Mouse (Mus musculus) hindbrain, embryonic 13.5 days (tissue): ENCODE data around the gene Palm2. TPM values are rescaled to one million over a fixed set of nuclear protein-coding genes. Genes with fewer than 3 reads are reported as not detected.

Experiments
- ATAC-seq: fragments of 200-750 bp; cut with Nextera tagmentation; 2 replicates; pipeline ENCODE4 v1.8.0; 2017; ENCODE audit warnings: moderate TSS enrichment; ENCODE audit not compliant: low FRiP score
- H3K27ac ChIP-seq: fragments of 300-500 bp; sonication (generic); 2 replicates; pipeline ENCODE4 v1.5.1; 2015; ENCODE audit warnings: inconsistent platforms, mild to moderate bottlenecking, moderate library complexity
- H3K27me3 ChIP-seq: fragments of 300-500 bp; sonication (generic); 2 replicates; pipeline ENCODE4 v1.6.1; 2015; ENCODE audit warnings: mild to moderate bottlenecking, inconsistent platforms
- H3K36me3 ChIP-seq: fragments of 300-500 bp; sonication (generic); 2 replicates; pipeline ENCODE4 v1.6.1; 2015; ENCODE audit warnings: mild to moderate bottlenecking, inconsistent platforms
- H3K4me1 ChIP-seq: fragments of 300-500 bp; sonication (generic); replicated peaks from 2 replicates; pipeline ENCODE4 v1.6.1; 2015; ENCODE audit warnings: inconsistent platforms
- H3K4me2 ChIP-seq: fragments of 300-500 bp; sonication (generic); 2 replicates; pipeline ENCODE4 v1.6.1; 2015; ENCODE audit warnings: inconsistent platforms, mild to moderate bottlenecking, moderate library complexity
- H3K4me3 ChIP-seq: fragments of 300-500 bp; sonication (generic); 2 replicates; pipeline ENCODE4 v1.5.1; 2015; ENCODE audit warnings: mild to moderate bottlenecking, inconsistent platforms
- H3K9ac ChIP-seq: fragments of 300-500 bp; sonication (generic); 2 replicates; pipeline ENCODE4 v1.6.1; 2015; ENCODE audit warnings: mild to moderate bottlenecking, inconsistent platforms
- H3K9me3 ChIP-seq: fragments of 300-500 bp; sonication (generic); 2 replicates; pipeline ENCODE4 v1.6.1; 2016; ENCODE audit warnings: inconsistent platforms
- WGBS: fragments of 180-500 bp; shearing (Covaris S2); methylation state at CpG from one replicate; pipeline ENCODE4 v1.1.7; 2015; 5-methylcytosine and 5-hydroxymethylcytosine counted together
- polyA plus RNA-seq: library from polyadenylated mRNA; unstranded; fragments of >200 nt; fragmentation: Nextera tagmentation; extraction: Ambion mirVana; gene quantifications from 2 replicates; pipeline ENCODE4 v1.2.1, GENCODE M21; 2015

Palm2 gene
- polyA plus RNA-seq, 1 experiment from 2014 or later = 7.7 TPM

DNA sequence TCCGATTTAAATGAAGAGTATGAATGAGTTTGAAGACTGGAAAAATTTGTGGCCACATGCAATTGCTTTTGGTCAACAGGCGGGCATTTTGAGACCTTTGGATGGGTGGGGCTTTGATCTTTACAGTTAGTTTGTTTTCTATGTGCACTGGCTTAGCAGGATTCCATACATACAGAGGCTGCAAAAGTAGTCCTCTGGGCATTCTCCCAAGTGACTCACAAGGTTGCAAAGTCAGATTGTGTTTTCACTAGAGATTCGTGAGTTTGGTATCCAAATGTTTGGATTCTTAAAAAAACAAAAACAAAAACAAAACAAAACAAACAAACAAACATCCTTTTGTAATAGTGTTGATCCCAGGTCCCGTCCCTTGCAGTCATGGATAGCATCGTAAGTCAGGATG is 141.6 kb downstream of the Palm2 start:
- H3K4me1 ChIP-seq = no peaks in the 10 kb centered on the region
- H3K9me3 ChIP-seq = no peaks in the 10 kb centered on the region
- no peak overlapping the region for H3K27ac ChIP-seq
- no peak for ATAC-seq
- WGBS = 88% methylated on average over 5 of the region's 5 CpGs
- no peak overlapping the region for H3K9ac ChIP-seq
- 0 out of 2 replicates have a peak, but pooled peaks cover 1% of the 10 kb centered on the region for H3K27me3 ChIP-seq
- no peaks in the 10 kb centered on the region for H3K36me3 ChIP-seq
- H3K4me3 ChIP-seq = no peak overlapping the region
- H3K4me2 ChIP-seq = no peak overlapping the region

DNA sequence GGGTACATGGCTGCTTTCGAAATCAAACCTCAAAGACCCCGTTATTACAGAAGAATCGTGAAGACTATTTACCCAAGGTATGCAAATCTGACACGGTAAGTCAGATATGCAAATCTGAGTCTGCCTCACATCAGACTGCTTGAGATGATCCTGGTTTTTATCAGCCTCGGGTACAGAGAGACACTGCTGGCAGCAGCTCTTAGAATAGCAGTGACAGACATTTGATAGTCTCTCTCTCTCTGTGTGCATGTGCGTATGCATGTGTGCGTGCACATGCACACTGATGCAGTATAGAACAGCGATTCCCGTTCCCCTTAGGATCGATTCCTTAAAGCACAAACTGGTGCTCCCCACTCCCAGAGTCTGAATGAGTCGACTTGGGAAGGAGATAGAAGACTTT is 142.0 kb downstream of the Palm2 start:
- ATAC-seq = no peak
- Histone ChIP-seq H3K27me3 (no peaks in the 10 kb centered on the region), H3K4me2 (no peak overlapping the region), H3K4me1 (no peaks in the 10 kb centered on the region), H3K4me3 (no peak overlapping the region), H3K36me3 (no peaks in the 10 kb centered on the region), H3K27ac (no peak overlapping the region), H3K9me3 (no peaks in the 10 kb centered on the region), H3K9ac (no peak overlapping the region)
- WGBS = 86% methylated on average over 11 of the region's 11 CpGs

DNA sequence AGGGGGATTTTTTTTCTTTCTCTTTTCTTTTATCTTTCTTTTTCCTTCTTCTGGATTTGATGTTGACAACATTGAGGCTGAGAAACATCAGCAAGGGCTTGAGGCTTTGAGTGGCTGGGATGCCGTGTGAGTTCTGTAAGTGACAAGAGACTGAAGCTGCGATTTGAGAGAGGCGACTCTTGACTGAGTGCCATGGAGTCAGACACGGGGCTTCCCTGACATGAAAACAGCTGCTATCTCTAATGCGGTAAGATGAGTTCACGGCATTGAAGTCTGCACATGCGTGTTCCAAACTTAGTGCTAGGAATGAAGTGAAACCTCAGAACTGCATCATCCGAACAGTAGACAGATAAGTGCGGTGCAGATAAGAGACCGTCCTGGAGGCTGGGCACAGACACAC is 145.6 kb downstream of the Palm2 start:
- H3K9ac ChIP-seq = no peak overlapping the region
- no peaks in the 10 kb centered on the region for H3K4me1 ChIP-seq
- 91% methylated on average over 10 of the region's 10 CpGs for WGBS
- H3K4me3 ChIP-seq = no peak overlapping the region
- no peaks in the 10 kb centered on the region for H3K36me3 ChIP-seq
- no peak for ATAC-seq
- no peak overlapping the region for H3K27ac ChIP-seq
- no peaks in the 10 kb centered on the region for H3K27me3 ChIP-seq
- H3K9me3 ChIP-seq = no peaks in the 10 kb centered on the region
- no peak overlapping the region for H3K4me2 ChIP-seq

DNA sequence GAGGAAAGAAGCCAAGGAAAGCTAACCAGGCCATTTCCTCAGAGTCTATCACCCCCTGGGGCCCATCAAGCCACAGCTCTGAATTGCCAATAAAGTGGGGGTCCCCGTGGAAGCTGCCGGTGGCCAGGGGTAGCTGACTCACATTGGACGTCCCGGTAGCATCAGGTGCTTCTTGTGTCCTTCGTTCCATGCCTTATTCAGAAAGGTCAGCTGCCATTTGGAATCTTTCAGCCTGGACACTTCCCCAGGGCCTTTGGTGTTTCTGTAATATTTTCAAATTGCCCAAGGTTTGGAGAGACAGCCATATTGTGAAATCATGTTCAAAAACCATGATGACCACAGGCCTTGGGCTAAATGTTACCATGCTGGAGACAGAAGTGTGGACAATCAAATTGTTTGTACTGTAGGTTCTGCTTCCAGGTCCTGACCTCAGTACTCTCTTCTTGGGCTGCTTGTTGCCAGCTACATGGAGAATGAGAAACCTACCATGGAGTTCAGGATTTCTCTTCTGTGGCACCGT is 151.3 kb downstream of the Palm2 start:
- Histone ChIP-seq H3K9me3 (no peaks in the 10 kb centered on the region), H3K4me2 (no peak overlapping the region), H3K4me1 (no peaks in the 10 kb centered on the region), H3K36me3 (no peaks in the 10 kb centered on the region), H3K27ac (no peak overlapping the region), H3K27me3 (no peaks in the 10 kb centered on the region), H3K9ac (no peak overlapping the region), H3K4me3 (no peak overlapping the region)
- WGBS = 94% methylated on average over 6 of the region's 6 CpGs
- ATAC-seq = no peak

DNA sequence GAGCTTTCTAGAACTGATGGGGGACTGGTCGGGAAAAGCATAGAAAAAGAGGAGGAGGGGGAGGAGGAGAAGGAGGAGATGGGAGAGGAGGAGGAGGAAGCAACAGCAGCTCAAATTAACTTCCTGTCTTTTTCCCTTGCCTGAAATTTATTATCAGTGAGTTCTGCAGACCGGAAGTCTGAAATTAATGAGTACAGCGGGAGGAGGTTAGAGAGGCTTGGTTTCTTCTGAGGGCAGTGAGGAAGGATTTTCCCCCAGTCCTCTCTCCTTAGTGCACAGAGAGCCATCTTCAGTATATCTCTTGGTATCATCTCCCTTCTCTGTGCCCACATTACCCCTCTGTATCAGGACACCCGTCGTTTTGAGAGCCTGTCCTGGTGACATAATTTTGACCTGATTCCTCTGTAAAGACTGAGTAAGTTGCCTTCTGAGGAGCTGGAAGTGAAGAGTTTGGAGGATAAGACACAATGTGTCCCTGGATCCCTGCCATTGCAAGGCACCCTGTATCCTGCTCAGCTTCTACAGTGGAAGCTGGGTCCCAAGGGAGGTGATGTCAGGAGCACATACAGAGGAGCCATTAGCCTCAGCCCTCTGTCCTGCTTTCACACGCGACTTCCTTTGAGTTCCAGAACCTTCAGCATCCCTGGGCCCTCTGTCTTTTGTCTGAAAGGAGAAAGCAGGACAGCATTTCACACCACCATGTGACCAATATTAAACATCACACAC is 153.0 kb downstream of the Palm2 start:
- no peak overlapping the region for H3K9ac ChIP-seq
- no peaks in the 10 kb centered on the region for H3K27me3 ChIP-seq
- H3K9me3 ChIP-seq = no peaks in the 10 kb centered on the region
- ATAC-seq = no peak
- no peak overlapping the region for H3K4me2 ChIP-seq
- H3K4me1 ChIP-seq = no peaks in the 10 kb centered on the region
- no peak overlapping the region for H3K4me3 ChIP-seq
- WGBS = 80% methylated on average over 7 of the region's 7 CpGs
- no peak overlapping the region for H3K27ac ChIP-seq
- H3K36me3 ChIP-seq = no peaks in the 10 kb centered on the region

DNA sequence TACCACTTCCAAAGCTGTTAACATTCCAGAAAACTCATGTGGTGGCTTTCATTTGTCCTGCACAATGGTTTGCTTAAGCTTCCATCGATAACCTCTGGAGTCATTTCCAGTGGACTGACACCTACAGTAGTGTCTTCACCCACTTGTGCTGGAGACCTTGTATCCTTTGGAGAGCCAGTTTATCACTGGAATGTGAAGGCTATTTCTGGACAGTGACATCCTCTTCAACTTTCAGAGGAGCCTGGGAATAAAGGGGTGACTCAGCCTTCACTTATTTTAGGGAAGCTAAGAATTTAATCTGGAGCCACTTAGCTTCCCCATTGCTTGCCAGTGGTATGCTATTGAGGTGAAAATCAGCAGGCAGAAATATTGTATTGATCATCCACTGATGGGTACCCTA is 154.3 kb downstream of the Palm2 start:
- Histone ChIP-seq H3K4me2 (no peak overlapping the region), H3K27me3 (no peaks in the 10 kb centered on the region), H3K4me1 (peaks cover 3% of the 10 kb centered on the region; the same call in 1 of the 2 replicates), H3K9me3 (no peaks in the 10 kb centered on the region), H3K4me3 (no peak overlapping the region), H3K9ac (no peak overlapping the region), H3K27ac (no peak overlapping the region), H3K36me3 (no peaks in the 10 kb centered on the region)
- 94% methylated on average over 1 of the region's 1 CpGs for WGBS
- no peak for ATAC-seq

DNA sequence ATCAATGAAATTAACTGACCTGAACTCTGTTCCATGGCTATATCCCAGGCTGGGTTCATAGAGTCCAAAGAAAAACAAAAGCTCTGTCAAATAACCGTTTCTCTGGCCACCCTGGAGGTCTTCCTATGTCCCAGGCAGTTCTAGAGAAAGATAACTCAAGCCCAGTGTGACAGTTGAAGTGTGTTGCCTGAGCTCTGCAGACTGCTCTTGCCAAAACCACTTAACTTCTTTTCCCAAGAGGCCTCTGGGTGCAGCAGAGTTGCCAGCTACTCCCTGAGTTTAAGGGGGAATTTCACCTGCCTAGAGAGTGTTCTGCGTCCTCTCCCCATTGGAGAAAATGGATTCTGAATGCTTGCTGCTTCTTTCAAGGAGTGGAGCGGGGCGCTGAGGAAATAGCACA is 158.7 kb downstream of the Palm2 start:
- no peak overlapping the region for H3K4me3 ChIP-seq
- no peak overlapping the region for H3K27ac ChIP-seq
- peaks cover 3% of the 10 kb centered on the region; the same call in 1 of the 2 replicates for H3K4me1 ChIP-seq
- H3K27me3 ChIP-seq = no peaks in the 10 kb centered on the region
- H3K9me3 ChIP-seq = no peaks in the 10 kb centered on the region
- 83% methylated on average over 4 of the region's 4 CpGs for WGBS
- no peaks in the 10 kb centered on the region for H3K36me3 ChIP-seq
- ATAC-seq = no peak
- no peak overlapping the region for H3K9ac ChIP-seq
- no peak overlapping the region for H3K4me2 ChIP-seq

DNA sequence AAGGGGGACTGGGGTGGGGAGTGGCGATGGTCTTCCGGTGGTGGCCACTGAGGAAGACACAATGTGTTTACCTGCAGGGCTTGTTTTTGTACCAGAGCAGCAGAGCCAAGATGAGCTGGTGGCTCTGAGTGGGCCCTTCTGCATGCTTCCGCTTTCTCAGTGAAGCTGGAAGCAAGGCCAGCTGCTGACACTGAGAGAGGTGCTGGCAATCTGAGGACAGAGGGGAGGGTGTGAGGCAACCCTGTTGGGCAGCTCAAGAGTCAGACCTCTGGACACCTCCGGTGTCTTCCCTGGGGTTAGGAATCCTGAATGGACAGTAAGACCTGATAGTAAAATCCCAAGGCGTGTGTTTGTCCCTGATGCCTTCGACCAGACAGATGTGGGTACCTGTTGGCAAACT is 165.9 kb downstream of the Palm2 start:
- H3K4me3 ChIP-seq = no peak overlapping the region
- H3K36me3 ChIP-seq = no peaks in the 10 kb centered on the region
- no peak overlapping the region for H3K27ac ChIP-seq

DNA sequence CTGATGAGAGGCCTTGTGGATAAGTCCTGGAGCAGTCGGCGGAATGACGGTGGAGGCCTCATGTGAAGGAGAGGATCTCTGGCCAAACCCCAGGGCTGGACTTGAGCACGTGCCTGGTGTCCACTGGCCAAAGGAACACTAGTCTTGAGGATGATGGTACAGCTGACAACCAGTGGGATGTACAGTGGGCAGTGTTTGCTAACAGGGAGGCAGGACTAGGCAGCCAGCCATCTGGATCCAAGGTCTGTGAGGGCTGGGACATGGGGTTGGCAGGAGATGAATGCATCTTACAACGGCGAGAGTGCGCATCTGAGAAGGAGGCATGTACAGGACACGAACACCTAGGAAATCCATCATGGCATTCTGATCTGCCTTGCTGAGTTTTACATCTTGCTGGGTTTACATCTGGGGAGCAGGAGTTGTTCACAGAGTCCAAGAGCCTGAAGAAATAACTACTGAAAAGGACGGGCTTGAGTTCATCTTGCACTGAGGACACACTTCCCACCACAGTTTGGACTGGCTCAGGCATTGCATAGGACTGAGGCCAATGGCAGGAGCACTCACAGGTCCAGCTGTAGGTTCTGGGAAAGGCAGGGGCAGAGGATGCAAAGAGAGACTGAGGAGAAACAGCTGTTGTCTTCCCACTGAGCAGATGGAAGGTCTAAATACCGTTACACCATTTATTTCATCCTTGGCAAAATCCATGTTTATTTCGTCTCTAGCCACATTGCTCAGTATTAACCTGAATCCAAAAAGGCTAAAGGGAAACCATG is 166.8 kb downstream of the Palm2 start:
- no peaks in the 10 kb centered on the region for H3K4me1 ChIP-seq
- no peak overlapping the region for H3K9ac ChIP-seq
- H3K27me3 ChIP-seq = 0 out of 2 replicates have a peak, but pooled peaks cover 3% of the 10 kb centered on the region
- 91% methylated on average over 11 of the region's 11 CpGs for WGBS
- H3K9me3 ChIP-seq = no peaks in the 10 kb centered on the region
- ATAC-seq = no peak
- H3K36me3 ChIP-seq = no peaks in the 10 kb centered on the region
- no peak overlapping the region for H3K4me2 ChIP-seq
- H3K27ac ChIP-seq = no peak overlapping the region
- H3K4me3 ChIP-seq = no peak overlapping the region

More for the DNA sequence above, 165.9 kb downstream of the Palm2 start:
- Histone ChIP-seq H3K4me1 (no peaks in the 10 kb centered on the region), H3K27me3 (0 out of 2 replicates have a peak, but pooled peaks cover 3% of the 10 kb centered on the region), H3K4me2 (no peak overlapping the region), H3K9me3 (no peaks in the 10 kb centered on the region), H3K9ac (no peak overlapping the region)
- 94% methylated on average over 6 of the region's 6 CpGs for WGBS
- ATAC-seq = no peak

DNA sequence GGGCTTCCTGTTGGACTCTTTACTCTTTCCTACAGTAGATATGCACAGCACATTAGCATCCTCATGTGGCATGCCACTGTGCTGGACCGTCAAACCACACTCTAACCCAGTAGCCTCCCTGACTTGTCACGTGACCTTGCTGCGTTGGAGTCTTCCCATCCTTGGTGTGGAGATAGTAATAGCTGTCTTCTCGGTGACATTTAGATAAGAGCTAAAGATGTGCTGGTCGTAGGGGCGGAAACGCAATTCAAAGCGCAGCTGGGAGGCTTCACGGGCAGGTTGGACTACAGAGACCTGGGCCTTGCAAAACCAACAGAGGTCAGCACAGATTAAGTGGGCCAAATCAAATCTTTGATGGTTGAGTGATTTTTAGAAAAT is 167.4 kb downstream of the Palm2 start:
- Histone ChIP-seq H3K4me1 (no peaks in the 10 kb centered on the region), H3K27ac (no peak overlapping the region), H3K4me2 (no peak overlapping the region), H3K36me3 (no peaks in the 10 kb centered on the region), H3K9ac (no peak overlapping the region), H3K4me3 (no peak overlapping the region), H3K9me3 (no peaks in the 10 kb centered on the region), H3K27me3 (0 out of 2 replicates have a peak, but pooled peaks cover 3% of the 10 kb centered on the region)
- 77% methylated on average over 9 of the region's 9 CpGs for WGBS
- no peak for ATAC-seq

DNA sequence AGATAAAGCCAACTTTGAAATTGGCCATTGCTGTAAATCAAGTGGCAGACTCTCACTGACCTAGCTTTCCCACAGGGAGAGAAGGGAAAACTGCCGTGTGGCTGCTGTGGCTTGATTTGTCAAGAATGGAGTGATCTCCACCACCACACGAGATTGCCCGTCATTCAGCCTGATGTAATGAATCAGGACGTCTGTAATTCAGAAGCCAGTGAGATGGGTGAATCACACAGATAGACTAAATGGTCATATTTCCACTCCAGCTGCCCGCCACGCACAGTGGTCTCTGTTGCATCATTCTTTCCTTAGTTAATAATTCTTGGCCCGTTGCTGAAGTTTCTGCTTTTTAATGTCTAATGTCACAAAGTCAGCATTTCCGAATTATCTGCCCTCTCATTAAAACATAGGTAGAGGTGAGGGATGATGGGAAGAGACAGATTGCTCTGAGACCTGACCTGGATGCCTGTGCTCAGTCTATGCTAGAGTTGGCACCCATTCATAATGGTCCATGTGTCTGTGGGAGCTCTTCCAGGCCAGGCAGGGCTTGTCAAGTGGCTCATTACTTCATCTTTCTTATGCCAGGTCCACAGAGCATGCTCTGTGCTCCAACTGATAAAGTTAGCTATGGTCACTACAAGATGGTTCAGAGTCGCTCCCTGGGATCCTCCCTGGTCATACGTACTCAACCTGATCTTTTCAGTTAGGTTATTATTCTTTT is 168.0 kb downstream of the Palm2 start:
- ATAC-seq = no peak
- Histone ChIP-seq H3K9me3 (no peaks in the 10 kb centered on the region), H3K4me2 (no peak overlapping the region), H3K36me3 (no peaks in the 10 kb centered on the region), H3K27ac (no peak overlapping the region), H3K4me3 (no peak overlapping the region), H3K9ac (no peak overlapping the region), H3K27me3 (0 out of 2 replicates have a peak, but pooled peaks cover 3% of the 10 kb centered on the region), H3K4me1 (no peaks in the 10 kb centered on the region)
- 82% methylated on average over 10 of the region's 10 CpGs for WGBS

DNA sequence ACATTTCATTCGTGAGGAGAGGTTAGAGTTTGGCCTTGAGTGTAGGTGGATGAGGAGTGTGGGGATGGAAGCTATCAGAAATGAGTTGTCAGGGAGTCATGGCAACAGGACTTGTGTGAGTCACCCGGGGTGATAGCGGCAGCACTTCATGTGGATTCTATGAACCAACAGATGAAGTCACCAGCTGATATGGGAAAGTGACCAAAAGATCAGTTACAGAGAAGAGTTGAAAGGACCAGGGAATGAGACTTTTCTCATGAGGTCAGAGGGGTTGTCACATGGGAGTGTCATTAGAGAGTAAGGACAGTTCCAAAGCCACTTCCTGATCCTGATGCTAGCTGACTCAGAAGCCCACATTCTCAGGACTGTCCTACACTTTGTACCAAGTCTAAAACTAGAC is 172.2 kb downstream of the Palm2 start:
- H3K4me1 ChIP-seq = no peaks in the 10 kb centered on the region
- ATAC-seq = no peak
- no peak overlapping the region for H3K9ac ChIP-seq
- 85% methylated on average over 3 of the region's 3 CpGs for WGBS
- H3K9me3 ChIP-seq = no peaks in the 10 kb centered on the region
- H3K4me2 ChIP-seq = no peak overlapping the region
- 0 out of 2 replicates have a peak, but pooled peaks cover 3% of the 10 kb centered on the region for H3K27me3 ChIP-seq
- no peaks in the 10 kb centered on the region for H3K36me3 ChIP-seq
- H3K27ac ChIP-seq = no peak overlapping the region
- H3K4me3 ChIP-seq = no peak overlapping the region
